Mouse (Mus musculus): ENCODE measurements around the gene Pan2. TPM values are rescaled to one million over a fixed set of nuclear protein-coding genes. Genes with fewer than 3 reads are reported as not detected.
"Not testable (repeated sequence)": the region's sequence is repeated elsewhere in the genome, so short reads cannot be mapped to it uniquely, and the experiment has no call there.

The Pan2 gene
- total RNA-seq, 2 experiments from 2014 or later = 19.9 to 22.4 TPM

GRCm38 (mm10) chr10:128332358-128333249 lies 29.5 kb downstream of the Pan2 start:
- DNase-seq; intact Hi-C loops (cut with DNase I): not testable (repeated sequence)

- DNase-seq = peak; percentile 75
- intact Hi-C loops (cut with DNase I) = no loop called here
Observed at GRCm38 (mm10) chr10:128335582-128335981, 32.4 kb downstream of the Pan2 start.

- DNase-seq = no peak
- intact Hi-C loops (cut with DNase I) = no loop called here
Observed at GRCm38 (mm10) chr10:128336195-128336594, 33.1 kb downstream of the Pan2 start.

GRCm38 (mm10) chr10:128336597-128336996 lies 33.5 kb downstream of the Pan2 start:
- DNase-seq = no peak
- intact Hi-C loops (cut with DNase I) = no loop called here

GRCm38 (mm10) chr10:128337306-128338181 lies 34.4 kb downstream of the Pan2 start, which contains the start of gene Cs:
Cs (plus strand) TSS chr10:128337734.
- intact Hi-C loops (cut with DNase I) = no loop called here
- peak; percentile 99 for DNase-seq

GRCm38 (mm10) chr10:128338415-128338814 lies 35.3 kb downstream of the Pan2 start:
- DNase-seq = no peak
- intact Hi-C loops (cut with DNase I) = no loop called here

GRCm38 (mm10) chr10:128338948-128339347 lies 35.8 kb downstream of the Pan2 start:
- intact Hi-C loops (cut with DNase I) = no loop called here
- no peak for DNase-seq

GRCm38 (mm10) chr10:128340257-128340656 lies 37.1 kb downstream of the Pan2 start:
- no peak for DNase-seq
- intact Hi-C loops (cut with DNase I) = no loop called here

GRCm38 (mm10) chr10:128343436-128343835 lies 40.3 kb downstream of the Pan2 start:
- intact Hi-C loops (cut with DNase I) = no loop called here
- DNase-seq = no peak

GRCm38 (mm10) chr10:128344568-128345275 lies 41.6 kb downstream of the Pan2 start:
- intact Hi-C loops (cut with DNase I) = no loop called here
- peak; percentile 57 for DNase-seq

GRCm38 (mm10) chr10:128347541-128347940 lies 44.4 kb downstream of the Pan2 start:
- intact Hi-C loops (cut with DNase I) = no loop called here

GRCm38 (mm10) chr10:128358796-128359195 lies 55.7 kb downstream of the Pan2 start:
- peak; percentile 49 for DNase-seq
- intact Hi-C loops (cut with DNase I) = no loop called here

More at GRCm38 (mm10) chr10:128347541-128347940, 44.4 kb downstream of the Pan2 start:
- no peak for DNase-seq

- intact Hi-C loops (cut with DNase I) = no loop called here
Observed at GRCm38 (mm10) chr10:128359226-128359625, 56.1 kb downstream of the Pan2 start.

GRCm38 (mm10) chr10:128361836-128362235 lies 58.7 kb downstream of the Pan2 start:
- DNase-seq = no peak

More at GRCm38 (mm10) chr10:128359226-128359625, 56.1 kb downstream of the Pan2 start:
- DNase-seq = no peak

GRCm38 (mm10) chr10:128362568-128362967 lies 59.4 kb downstream of the Pan2 start:
- intact Hi-C loops (cut with DNase I) = loop anchor here (5.0 kb wide), 1 partner anchor 95 kb away; the partner anchor contains the start of gene Smarcc2
- DNase-seq = peak; percentile 23

More at GRCm38 (mm10) chr10:128361836-128362235, 58.7 kb downstream of the Pan2 start:
- intact Hi-C loops (cut with DNase I) = loop anchor here (5.0 kb wide), 1 partner anchor 95 kb away; the partner anchor contains the start of gene Smarcc2

- intact Hi-C loops (cut with DNase I) = no loop called here
- DNase-seq = no peak
Observed at GRCm38 (mm10) chr10:128367899-128368401, 64.8 kb downstream of the Pan2 start.

GRCm38 (mm10) chr10:128368402-128369217 lies 65.5 kb downstream of the Pan2 start, which contains the start of gene Coq10a:
Coq10a (minus strand) TSS chr10:128368997.
- DNase-seq = peak; percentile 96
- intact Hi-C loops (cut with DNase I) = no loop called here

- intact Hi-C loops (cut with DNase I) = no loop called here
- DNase-seq = no peak
Observed at GRCm38 (mm10) chr10:128369218-128369543, 66.0 kb downstream of the Pan2 start.

GRCm38 (mm10) chr10:128369599-128369998 lies 66.5 kb downstream of the Pan2 start:
- intact Hi-C loops (cut with DNase I) = no loop called here
- DNase-seq = no peak
